Mouse (Mus musculus) cerebellum, adult 2 months (tissue): ENCODE results near the gene Dhdds. TPM values are rescaled to one million over a fixed set of nuclear protein-coding genes. Genes with fewer than 3 reads are reported as not detected.

ENCODE experiments used
- DNase-seq, 2 experiments: peaks; one replicate each; pipeline ENCODE4 v3.0.0; 2021
- H3K27ac ChIP-seq: fragments of 200-500 bp; 2 replicates; pipeline ENCODE4 v1.5.1; 2012; ENCODE audit warnings: low read length, control low read depth, inconsistent platforms; ENCODE audit not compliant: insufficient read depth
- H3K27me3 ChIP-seq: fragments of 200-500 bp; 2 replicates; pipeline ENCODE4 v1.6.1; 2012; ENCODE audit warnings: inconsistent platforms, mild to moderate bottlenecking, low read length, moderate library complexity; ENCODE audit not compliant: control insufficient read depth, insufficient read depth
- H3K4me1 ChIP-seq: fragments of 200-500 bp; 2 replicates; pipeline ENCODE4 v1.6.1; 2011; ENCODE audit warnings: low read length; ENCODE audit not compliant: control insufficient read depth, insufficient read depth
- H3K4me3 ChIP-seq: fragments of 200-500 bp; replicated peaks from 2 replicates; pipeline ENCODE3; 2011; ENCODE audit warnings: mild to moderate bottlenecking, low read depth, low read length, control low read depth; ENCODE audit not compliant: insufficient read depth
- CTCF ChIP-seq: fragments of 200-500 bp; IDR thresholded peaks from 2 replicates; pipeline ENCODE4 v1.5.1; 2011; ENCODE audit warnings: low read depth, mild to moderate bottlenecking, control low read depth, low read length, moderate library complexity, borderline replicate concordance; ENCODE audit not compliant: insufficient read depth
- POLR2A ChIP-seq: fragments of 200-500 bp; IDR thresholded peaks from 2 replicates; pipeline ENCODE4 v1.6.1; 2011; ENCODE audit warnings: low read length, control low read depth, borderline replicate concordance; ENCODE audit not compliant: insufficient read depth
- WGBS: fragments of 180-500 bp; shearing (Covaris S2); methylation state at CpG from one replicate; pipeline ENCODE4 v1.1.7; 2018; 5-methylcytosine and 5-hydroxymethylcytosine counted together
- polyA plus RNA-seq: library from polyadenylated mRNA; depleted of rRNA; stranded (reverse); fragments of >200 nt; gene quantifications from 2 replicates; pipeline ENCODE4 v1.2.3, GENCODE M21; 2012

Gene Dhdds
- polyA plus RNA-seq, 1 experiment, result 76.6 TPM

DNA sequence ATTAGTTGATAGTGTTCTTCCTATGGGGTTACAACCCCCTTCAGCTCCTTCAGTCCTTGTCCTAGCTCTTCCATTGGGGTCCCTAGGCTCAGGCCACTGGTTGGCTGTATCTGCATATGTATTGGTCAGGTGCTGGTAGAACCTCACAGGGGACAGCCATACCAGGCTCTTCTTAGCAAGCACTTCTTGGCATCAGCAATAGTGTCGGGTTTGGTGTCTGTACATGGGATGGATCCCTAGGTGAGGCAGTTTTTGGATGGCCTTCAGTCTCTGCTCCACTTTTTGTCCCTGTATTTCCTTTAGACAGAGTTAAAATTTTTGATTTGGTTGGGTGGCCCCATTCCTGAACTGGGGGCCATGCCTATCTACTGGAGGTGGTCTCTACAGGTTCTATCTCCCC lies 41.8 kb downstream of the Dhdds start:
- H3K4me1 ChIP-seq, result no peaks in the 10 kb centered on the region
- 71% methylated on average over 1 of the region's 1 CpGs for WGBS
- no peak for TF ChIP-seq CTCF
- H3K4me3 ChIP-seq, result no peak overlapping the region
- no peak overlapping the region for H3K27ac ChIP-seq
- no peaks in the 10 kb centered on the region; the same call in 1 of the 2 replicates for H3K27me3 ChIP-seq
- no peak for DNase-seq

DNA sequence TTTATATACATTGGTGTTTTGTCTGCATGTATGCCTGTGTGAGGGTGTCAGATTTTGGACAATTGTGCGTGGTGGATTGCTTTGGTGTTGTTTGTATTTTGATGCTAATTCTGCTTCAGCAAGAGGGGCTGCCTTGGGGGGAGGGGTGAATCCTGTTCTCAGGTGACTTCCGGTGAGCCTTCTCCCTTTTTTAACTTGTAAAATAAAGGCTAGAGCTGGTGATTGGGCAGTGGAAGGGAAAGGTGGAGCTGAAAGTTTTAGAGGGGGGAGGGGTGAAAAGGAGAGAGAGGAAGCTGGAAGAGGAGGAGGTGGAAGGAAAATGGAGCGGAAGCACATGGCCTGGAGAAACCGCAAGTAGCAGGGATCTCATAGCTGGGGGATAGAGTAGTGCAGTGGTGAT lies 44.4 kb downstream of the Dhdds start:
- Histone ChIP-seq H3K4me1 (no peaks in the 10 kb centered on the region), H3K4me3 (no peak overlapping the region), H3K27ac (no peak overlapping the region), H3K27me3 (no peaks in the 10 kb centered on the region)
- DNase-seq, result no peak
- TF ChIP-seq POLR2A, result no peak
- no peak for TF ChIP-seq CTCF
- 86% methylated on average over 4 of the region's 4 CpGs for WGBS

DNA sequence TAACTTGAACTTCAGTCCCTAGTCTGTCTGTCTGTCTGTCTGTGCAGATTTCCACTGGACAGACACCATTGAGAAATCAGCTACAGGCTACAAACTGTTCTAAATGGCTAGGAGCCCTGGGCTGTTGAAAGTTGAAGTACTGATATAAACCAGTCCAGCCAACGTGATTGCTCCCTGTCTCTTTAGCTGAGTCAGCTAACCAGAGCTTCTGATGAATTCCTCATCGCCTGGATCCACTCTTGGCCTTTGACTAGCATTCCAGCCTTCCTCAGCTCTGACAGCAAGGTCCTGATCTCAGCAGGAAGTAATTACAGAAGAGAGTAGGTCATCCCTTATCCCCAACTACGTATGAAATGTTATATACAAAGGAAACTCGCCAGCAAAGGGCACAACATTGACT lies 54.0 kb downstream of the Dhdds start:
- no peak for DNase-seq
- Histone ChIP-seq H3K27me3 (no peaks in the 10 kb centered on the region), H3K4me3 (no peak overlapping the region), H3K27ac (no peak overlapping the region), H3K4me1 (no peaks in the 10 kb centered on the region)
- 51% methylated on average over 4 of the region's 4 CpGs for WGBS
- TF ChIP-seq CTCF, result no peak
- TF ChIP-seq POLR2A, result no peak

DNA sequence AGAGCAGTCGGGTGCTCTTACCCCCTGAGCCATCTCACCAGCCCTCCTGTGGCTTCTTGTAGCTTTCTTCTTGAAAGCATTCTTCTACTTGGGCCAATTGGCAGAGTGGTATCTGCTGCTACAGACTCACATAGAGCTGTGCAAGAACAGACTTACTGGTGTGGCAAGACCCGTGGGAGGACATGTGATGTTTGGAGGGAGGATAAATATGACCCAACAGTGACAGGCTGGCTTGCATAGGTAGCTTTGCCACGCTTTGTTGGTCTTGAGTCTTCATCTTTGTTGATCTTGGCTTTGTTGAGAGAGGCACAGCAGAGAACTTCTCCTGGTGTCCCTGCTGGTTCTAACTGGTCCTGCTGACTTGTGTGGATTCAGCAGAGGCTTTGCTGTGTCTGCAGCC lies 56.9 kb downstream of the Dhdds start:
- TF ChIP-seq CTCF, result no peak
- TF ChIP-seq POLR2A, result no peak

DNA sequence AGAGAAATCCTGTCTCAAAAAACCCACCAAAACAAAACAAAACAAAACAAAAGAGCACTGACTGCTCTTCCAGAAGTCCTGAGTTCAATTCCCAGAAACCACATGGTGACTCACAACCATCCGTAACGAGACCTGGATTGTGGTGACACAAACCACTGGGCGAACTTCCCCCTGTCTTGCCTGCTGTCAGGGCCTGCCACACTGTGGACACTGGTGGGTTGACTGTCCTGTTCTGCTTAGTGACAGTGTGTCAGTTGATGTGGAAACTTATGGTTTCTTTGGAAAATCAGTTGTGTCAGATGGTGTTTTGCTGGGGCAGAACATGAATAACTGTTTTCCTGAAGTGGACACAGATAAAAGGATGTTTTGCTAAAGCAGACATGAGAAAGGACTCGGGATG lies 58.0 kb downstream of the Dhdds start:
- no peaks in the 10 kb centered on the region for H3K27me3 ChIP-seq
- no peak for DNase-seq
- H3K27ac ChIP-seq, result no peak overlapping the region
- TF ChIP-seq POLR2A (no peak), CTCF (no peak)
- H3K4me1 ChIP-seq, result no peaks in the 10 kb centered on the region
- no peak overlapping the region for H3K4me3 ChIP-seq
- WGBS, result 94% methylated on average over 4 of the region's 4 CpGs

More for the DNA sequence above, 56.9 kb downstream of the Dhdds start:
- no peaks in the 10 kb centered on the region for H3K4me1 ChIP-seq
- H3K27ac ChIP-seq, result no peak overlapping the region
- H3K4me3 ChIP-seq, result no peak overlapping the region
- H3K27me3 ChIP-seq, result no peaks in the 10 kb centered on the region
- DNase-seq, result no peak
- WGBS, result 75% methylated on average over 3 of the region's 3 CpGs

DNA sequence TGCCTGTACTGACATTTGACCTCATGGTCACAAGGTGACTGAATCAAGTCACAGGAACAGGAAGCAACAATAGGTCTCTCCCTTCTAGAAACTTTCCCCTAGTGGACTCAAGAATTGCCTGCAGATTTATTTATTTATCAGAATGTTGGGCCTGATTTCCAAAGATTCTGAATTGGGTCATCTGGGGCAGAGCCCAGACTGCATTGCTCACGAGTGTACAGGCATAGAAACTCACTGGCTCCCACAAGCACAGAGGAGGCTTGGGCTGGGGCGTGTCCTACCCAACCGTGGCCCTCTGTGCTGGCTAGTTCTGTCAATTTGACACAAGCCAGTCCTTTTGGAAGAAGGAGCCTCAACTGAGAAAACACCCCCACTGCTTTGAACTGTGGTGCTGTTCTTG lies 59.1 kb downstream of the Dhdds start:
- TF ChIP-seq POLR2A, result no peak
- TF ChIP-seq CTCF, result no peak
- H3K4me1 ChIP-seq, result no peaks in the 10 kb centered on the region
- DNase-seq, result no peak
- no peak overlapping the region for H3K27ac ChIP-seq
- no peak overlapping the region for H3K4me3 ChIP-seq
- WGBS, result 60% methylated on average over 3 of the region's 3 CpGs
- no peaks in the 10 kb centered on the region for H3K27me3 ChIP-seq

DNA sequence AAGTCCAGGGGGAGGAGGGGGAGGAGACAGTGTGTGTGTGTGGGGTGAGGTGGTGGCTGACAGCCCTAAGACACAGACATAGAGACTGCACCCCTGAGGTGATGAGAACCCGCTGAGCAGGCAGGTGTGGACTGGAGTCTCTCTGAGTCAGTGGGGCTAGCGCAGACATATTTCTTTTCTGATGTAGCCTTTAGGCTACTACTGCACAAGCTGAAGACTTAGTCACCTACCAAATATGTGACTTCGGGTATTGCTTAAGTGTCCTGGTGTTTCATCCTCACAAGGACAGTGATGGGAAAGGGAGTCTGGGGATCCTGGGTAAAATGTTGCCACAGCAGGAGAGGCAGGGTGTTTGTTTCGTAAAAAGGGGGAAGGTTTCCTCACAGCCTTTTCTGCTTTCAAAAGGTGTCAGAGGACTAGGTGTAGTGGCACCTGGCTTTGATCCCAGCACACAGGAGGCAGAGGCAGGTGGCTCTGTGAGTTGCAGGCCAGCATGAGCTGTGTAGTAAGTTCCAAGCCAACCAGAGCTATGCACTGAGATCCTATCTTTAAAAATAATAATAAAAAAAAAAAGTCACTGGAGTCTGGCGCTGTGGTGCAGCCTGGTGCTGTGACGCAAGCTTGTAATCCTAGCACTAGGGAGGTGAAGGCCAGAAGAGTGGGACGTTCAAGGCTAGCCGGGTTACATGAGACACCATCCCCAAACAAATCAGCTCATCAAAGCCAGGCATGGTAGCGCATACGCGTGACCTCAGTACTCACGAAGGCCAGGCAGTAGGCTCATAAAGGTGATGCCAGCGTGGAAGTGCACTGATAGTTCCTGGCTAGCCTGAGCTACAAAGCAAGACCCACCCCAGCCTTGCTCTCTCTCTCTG lies 60.1 kb downstream of the Dhdds start:
- DNase-seq, result no peak
- Histone ChIP-seq H3K4me1 (no peaks in the 10 kb centered on the region), H3K4me3 (no peak overlapping the region), H3K27ac (no peak overlapping the region), H3K27me3 (no peaks in the 10 kb centered on the region)
- 79% methylated on average over 13 of the region's 13 CpGs for WGBS
- no peak for TF ChIP-seq POLR2A
- no peak for TF ChIP-seq CTCF

DNA sequence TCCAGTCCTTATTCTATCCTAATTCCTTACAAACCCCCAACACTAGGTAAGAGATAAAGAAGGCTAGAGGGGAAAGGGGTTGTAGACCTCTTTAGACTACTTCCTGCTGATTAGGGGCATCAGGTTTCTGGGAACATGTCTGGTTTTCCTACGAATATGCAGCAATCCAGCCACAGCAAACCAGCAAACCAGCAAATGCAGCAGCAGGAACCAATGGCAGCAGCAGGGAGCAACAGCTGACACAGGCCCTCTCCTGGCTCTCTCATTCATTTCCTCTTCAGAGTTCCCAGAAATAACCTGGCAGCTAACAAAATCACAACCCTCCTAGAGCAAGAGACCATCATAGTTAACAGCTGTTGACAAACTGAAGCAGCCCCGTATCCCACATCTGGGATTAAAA lies 62.6 kb downstream of the Dhdds start:
- H3K4me3 ChIP-seq, result no peak overlapping the region
- H3K27ac ChIP-seq, result no peak overlapping the region
- H3K27me3 ChIP-seq, result no peaks in the 10 kb centered on the region
- no peaks in the 10 kb centered on the region for H3K4me1 ChIP-seq
- TF ChIP-seq POLR2A (no peak), CTCF (no peak)
- no peak for DNase-seq
- WGBS, result 36% methylated on average over 2 of the region's 2 CpGs
